Mouse (Mus musculus) embryonic fibroblast, embryonic 13.5 days (primary cell): ENCODE data around the gene Tmem126b.

ENCODE experiments used
- CTCF ChIP-seq: IDR thresholded peaks from 2 replicates; pipeline ENCODE4 v1.5.1; 2011; ENCODE audit warnings: mild to moderate bottlenecking, control low read depth, low read length, moderate library complexity, borderline replicate concordance; ENCODE audit not compliant: insufficient read depth
- POLR2A ChIP-seq: IDR thresholded peaks from 2 replicates; pipeline ENCODE4 v1.6.1; 2011; ENCODE audit warnings: low read depth, mild to moderate bottlenecking, control low read depth, low read length, moderate library complexity

- TF ChIP-seq CTCF (no peak), POLR2A (no peak)
Observed at GRCm38 (mm10) chr7:90476313-90477245, 778 bp upstream of the Tmem126b start, which contains the start of gene Dlg2.
